Mouse (Mus musculus) E14TG2a.4 (cell line): ENCODE measurements at regions not wholly inside any gene's neighbourhood (a gene's known extent, or its start where the extent isn't known, plus 50 kb on each side); places are given as distances from the start of the nearest gene placed in this dataset.

ENCODE experiments used
- CTCF ChIP-seq: conservative IDR thresholded peaks from 2 replicates; pipeline ENCODE4 v1.5.1; 2014; ENCODE audit warnings: low read length
- NANOG ChIP-seq: IDR thresholded peaks from 2 replicates; pipeline ENCODE4 v1.6.1; 2014; ENCODE audit warnings: borderline replicate concordance, low read length, mixed read lengths
- POU5F1 ChIP-seq: IDR thresholded peaks from 2 replicates; pipeline ENCODE4 v1.6.1; 2014; ENCODE audit warnings: low read length, borderline replicate concordance

- TF ChIP-seq CTCF = no peak
- no peak for TF ChIP-seq POU5F1
- TF ChIP-seq NANOG = no peak
These were observed 123.6 kb upstream of the Ngf start for GRCm38 (mm10) chr3:102346077-102346476.
